Mouse (Mus musculus) midbrain, embryonic 14.5 days (tissue): Measurements from ENCODE around the gene Chmp1a. TPM values are rescaled to one million over a fixed set of nuclear protein-coding genes. Genes with fewer than 3 reads are reported as not detected.
"Not testable (repeated sequence)": the region's sequence is repeated elsewhere in the genome, so short reads cannot be mapped to it uniquely, and the experiment has no call there.

Experiments used
- ATAC-seq: fragments of 200-750 bp; cut with Nextera tagmentation; 2 replicates; pipeline ENCODE4 v1.8.0; 2017; ENCODE audit warnings: moderate number of reproducible peaks, moderate library complexity; ENCODE audit not compliant: low FRiP score, low TSS enrichment
- DNase-seq: peaks from one replicate; pipeline ENCODE4 v3.0.0-alpha.2; 2015
- H3K27ac ChIP-seq: fragments of 300-500 bp; sonication (generic); replicated peaks from 2 replicates; pipeline ENCODE4 v1.5.1; 2014; ENCODE audit warnings: mild to moderate bottlenecking, low read depth, low read length, moderate library complexity
- H3K27me3 ChIP-seq: fragments of 300-500 bp; sonication (generic); 2 replicates; pipeline ENCODE4 v1.6.1; 2014; ENCODE audit warnings: low read length, control low read depth, mixed read lengths; ENCODE audit not compliant: control insufficient read depth, insufficient read depth
- H3K36me3 ChIP-seq: fragments of 300-500 bp; sonication (generic); 2 replicates; pipeline ENCODE4 v1.6.1; 2014; ENCODE audit warnings: low read length, control low read depth; ENCODE audit not compliant: control insufficient read depth, insufficient read depth
- H3K4me1 ChIP-seq: fragments of 300-500 bp; sonication (generic); 2 replicates; pipeline ENCODE4 v1.6.1; 2014; ENCODE audit warnings: mild to moderate bottlenecking, antibody characterized with exemption, low read length, control low read depth; ENCODE audit not compliant: control insufficient read depth, insufficient read depth
- H3K4me2 ChIP-seq: fragments of 300-500 bp; sonication (generic); 2 replicates; pipeline ENCODE4 v1.6.1; 2014; ENCODE audit warnings: mild to moderate bottlenecking, low read length, moderate library complexity
- H3K4me3 ChIP-seq: fragments of 300-500 bp; sonication (generic); replicated peaks from 2 replicates; pipeline ENCODE4 v1.5.1; 2014; ENCODE audit warnings: low read depth, low read length
- H3K9ac ChIP-seq: fragments of 300-500 bp; sonication (generic); replicated peaks from 2 replicates; pipeline ENCODE4 v1.6.1; 2014; ENCODE audit warnings: mild to moderate bottlenecking, low read length, moderate library complexity
- H3K9me3 ChIP-seq: fragments of 300-500 bp; sonication (generic); 2 replicates; pipeline ENCODE4 v1.6.1; 2016; ENCODE audit warnings: low read length, control low read depth, mixed read lengths; ENCODE audit not compliant: control insufficient read depth
- WGBS: fragments of 180-500 bp; shearing (Covaris S2); extraction: QIAGEN DNeasy Blood & Tissue Kit; methylation state at CpG from one replicate; pipeline ENCODE4 v1.1.7; 2014; 5-methylcytosine and 5-hydroxymethylcytosine counted together
- polyA plus RNA-seq: library from polyadenylated mRNA; unstranded; fragments of >200 nt; fragmentation: Nextera tagmentation; extraction: Ambion mirVana; gene quantifications from 2 replicates; pipeline ENCODE4 v1.2.1, GENCODE M21; 2014

Gene Chmp1a
- polyA plus RNA-seq, 1 experiment from 2014 or later = 175 TPM

- ATAC-seq = no peak
Observed at GRCm38 (mm10) chr8:123234918-123235519, 22.5 kb upstream of the Chmp1a start.

GRCm38 (mm10) chr8:123233760-123234159, 21.2 kb upstream of the Chmp1a start:
- Histone ChIP-seq H3K36me3 (peaks cover 10% of the 10 kb centered on the region; the same call in 1 of the 2 replicates), H3K4me2 (no peak overlapping the region), H3K27me3 (no peaks in the 10 kb centered on the region; the same call in none of the 2 replicates), H3K9ac (no peak overlapping the region), H3K4me1 (peaks cover 19% of the 10 kb centered on the region), H3K4me3 (no peak overlapping the region), H3K27ac (no peak overlapping the region), H3K9me3 (no peaks in the 10 kb centered on the region)
- 73% methylated on average over 11 of the region's 11 CpGs for WGBS
- ATAC-seq (no peak), DNase-seq (no peak)

More at GRCm38 (mm10) chr8:123234918-123235519, 22.5 kb upstream of the Chmp1a start:
- Histone ChIP-seq H3K4me3 (peak overlapping the region; percentile 43), H3K4me2 (peak overlapping the region; percentile 77), H3K9me3 (no peaks in the 10 kb centered on the region), H3K27ac (no peak overlapping the region), H3K9ac (peak overlapping the region; percentile 47), H3K27me3 (no peaks in the 10 kb centered on the region; the same call in none of the 2 replicates), H3K4me1 (peaks cover 19% of the 10 kb centered on the region), H3K36me3 (0 out of 2 replicates have a peak, but pooled peaks cover 3% of the 10 kb centered on the region)
- peak; percentile 58 for DNase-seq
- WGBS = 35% methylated on average over 13 of the region's 13 CpGs

GRCm38 (mm10) chr8:123233300-123233699, 20.7 kb upstream of the Chmp1a start:
- Histone ChIP-seq H3K9me3 (no peaks in the 10 kb centered on the region), H3K4me1 (peaks cover 19% of the 10 kb centered on the region), H3K27me3 (no peaks in the 10 kb centered on the region; the same call in none of the 2 replicates), H3K4me2 (no peak overlapping the region), H3K4me3 (no peak overlapping the region), H3K9ac (no peak overlapping the region), H3K36me3 (peaks cover 10% of the 10 kb centered on the region; the same call in 1 of the 2 replicates), H3K27ac (no peak overlapping the region)
- 48% methylated on average over 13 of the region's 13 CpGs for WGBS
- DNase-seq = no peak
- no peak for ATAC-seq

- no peak overlapping the region for H3K9ac ChIP-seq
- peaks cover 16% of the 10 kb centered on the region; the same call in 1 of the 2 replicates for H3K36me3 ChIP-seq
- 43% methylated on average over 7 of the region's 7 CpGs for WGBS
- DNase-seq (no peak), ATAC-seq (no peak)
- H3K4me3 ChIP-seq = no peak overlapping the region
- H3K4me2 ChIP-seq = no peak overlapping the region
- no peaks in the 10 kb centered on the region for H3K9me3 ChIP-seq
- no peak overlapping the region for H3K27ac ChIP-seq
- H3K27me3 ChIP-seq = no peaks in the 10 kb centered on the region; the same call in none of the 2 replicates
- peaks cover 19% of the 10 kb centered on the region for H3K4me1 ChIP-seq
Observed at GRCm38 (mm10) chr8:123232553-123232952, 20.0 kb upstream of the Chmp1a start.

GRCm38 (mm10) chr8:123231742-123232141, 19.2 kb upstream of the Chmp1a start:
- DNase-seq (peak; percentile 19), ATAC-seq (no peak)
- Histone ChIP-seq H3K27me3 (no peaks in the 10 kb centered on the region; the same call in none of the 2 replicates), H3K36me3 (peaks cover 23% of the 10 kb centered on the region), H3K9ac (no peak overlapping the region), H3K4me1 (peaks cover 19% of the 10 kb centered on the region), H3K4me3 (no peak overlapping the region), H3K9me3 (no peaks in the 10 kb centered on the region), H3K4me2 (no peak overlapping the region), H3K27ac (no peak overlapping the region)
- WGBS = 48% methylated on average over 5 of the region's 5 CpGs

- H3K27me3 ChIP-seq, H3K4me1 ChIP-seq, H3K9me3 ChIP-seq, ATAC-seq, DNase-seq, H3K9ac ChIP-seq, H3K27ac ChIP-seq, H3K4me3 ChIP-seq, H3K4me2 ChIP-seq: not testable (repeated sequence)
- 93% methylated on average over 10 of the region's 11 CpGs for WGBS
- peaks cover 26% of the 10 kb centered on the region for H3K36me3 ChIP-seq
Observed at GRCm38 (mm10) chr8:123230326-123230725, 17.8 kb upstream of the Chmp1a start.

GRCm38 (mm10) chr8:123228416-123228815, 15.9 kb upstream of the Chmp1a start:
- H3K27ac ChIP-seq = no peak overlapping the region
- 100% methylated on average over 1 of the region's 1 CpGs for WGBS
- peaks cover 26% of the 10 kb centered on the region for H3K36me3 ChIP-seq
- H3K4me2 ChIP-seq = no peak overlapping the region
- no peak overlapping the region for H3K9ac ChIP-seq
- no peak overlapping the region for H3K4me3 ChIP-seq
- peaks cover 9% of the 10 kb centered on the region for H3K4me1 ChIP-seq
- no peaks in the 10 kb centered on the region; the same call in 1 of the 2 replicates for H3K27me3 ChIP-seq
- DNase-seq (no peak), ATAC-seq (no peak)
- H3K9me3 ChIP-seq = no peaks in the 10 kb centered on the region

GRCm38 (mm10) chr8:123224278-123225266, 12.0 kb upstream of the Chmp1a start, which contains the start of gene Cdk10:
TSS of gene Cdk10 (plus strand) at chr8:123224842.
- H3K27ac ChIP-seq = peak within 1 kb of the TSS; percentile 84
- 5% methylated on average over 59 of the region's 59 CpGs for WGBS
- peak within 1 kb of the TSS; percentile 77 for H3K4me3 ChIP-seq
- H3K9me3 ChIP-seq = no peaks in the 10 kb centered on the region
- peaks cover 21% of the 10 kb centered on the region for H3K36me3 ChIP-seq
- DNase-seq (peak; percentile 97), ATAC-seq (peak; percentile 86)
- H3K4me1 ChIP-seq = peaks cover 9% of the 10 kb centered on the region
- H3K9ac ChIP-seq = peak within 1 kb of the TSS; percentile 80
- H3K27me3 ChIP-seq = no peaks in the 10 kb centered on the region
- peak within 1 kb of the TSS; percentile 97 for H3K4me2 ChIP-seq
